Mouse (Mus musculus) thymus, adult 18-20 months (tissue): Measurements from ENCODE around the gene Ctnnd1.

ENCODE experiments used
- DNase-seq, 2 experiments: peaks; one replicate each; pipeline ENCODE4 v3.0.0; 2022; ENCODE audit warnings: mixed read lengths in 2 of 2

Ctnnd1 gene

GRCm38 (mm10) chr2:84599270-84599888, 51.2 kb downstream of the Ctnnd1 start:
- no peak for DNase-seq

- no peak for DNase-seq
Measured at GRCm38 (mm10) chr2:84597123-84597522, 53.4 kb downstream of the Ctnnd1 start.

- DNase-seq: no peak
Measured at GRCm38 (mm10) chr2:84592801-84593200, 57.8 kb downstream of the Ctnnd1 start.

GRCm38 (mm10) chr2:84585700-84586099, 64.9 kb downstream of the Ctnnd1 start:
- no peak for DNase-seq

- DNase-seq: no peak
Measured at GRCm38 (mm10) chr2:84582286-84582685, 68.3 kb downstream of the Ctnnd1 start.

GRCm38 (mm10) chr2:84581208-84581607, 69.4 kb downstream of the Ctnnd1 start:
- DNase-seq: no peak

- DNase-seq: no peak
Measured at GRCm38 (mm10) chr2:84579311-84579710, 71.3 kb downstream of the Ctnnd1 start.

- DNase-seq: no peak
Measured at GRCm38 (mm10) chr2:84574130-84574529, 76.4 kb downstream of the Ctnnd1 start.

GRCm38 (mm10) chr2:84556888-84557514, 93.6 kb downstream of the Ctnnd1 start:
- no peak for DNase-seq

GRCm38 (mm10) chr2:84551390-84552100, 99.0 kb downstream of the Ctnnd1 start:
- DNase-seq: no peak
